Mouse (Mus musculus): Measurements from ENCODE around the gene Spem2. TPM values are rescaled to one million over a fixed set of nuclear protein-coding genes. Genes with fewer than 3 reads are reported as not detected.

The Spem2 gene
- polyA plus RNA-seq, 1 experiment from 2014 or later = 0.07 TPM

GRCm38 (mm10) chr11:69776488-69776887, 41.8 kb downstream of the Spem2 start:
- 87% methylated on average over 20 of the region's 20 CpGs for WGBS

GRCm38 (mm10) chr11:69775716-69776115, 42.5 kb downstream of the Spem2 start:
- no peak overlapping the region for H3K4me2 ChIP-seq (replicated peaks; ENCODE audit: low read depth)
- no peak overlapping the region for H3K4me3 ChIP-seq (ENCODE audit: low read depth, low read length)
- H3K9me3 ChIP-seq (ENCODE audit: control insufficient read depth) = no peaks in the 10 kb centered on the region
- ATAC-seq = no peak
- WGBS = 68% methylated on average over 10 of the region's 10 CpGs
- no peaks in the 10 kb centered on the region for H3K4me1 ChIP-seq (replicated peaks; ENCODE audit: control insufficient read depth, insufficient read depth, low read length)
- H3K27ac ChIP-seq (ENCODE audit: low read depth, low read length) = no peak overlapping the region
- H3K9ac ChIP-seq (ENCODE audit: low read depth, low read length) = no peak overlapping the region
- H3K36me3 ChIP-seq (ENCODE audit: control insufficient read depth, insufficient read depth) = peaks cover 21% of the 10 kb centered on the region; the same call in 1 of the 2 replicates
- TF ChIP-seq CTCF (IDR thresholded peaks at IDR 0.05; ENCODE audit: low read depth) = no peak
- no peaks in the 10 kb centered on the region for H3K27me3 ChIP-seq (replicated peaks; ENCODE audit: control insufficient read depth, insufficient read depth, low read length)

More at GRCm38 (mm10) chr11:69776488-69776887, 41.8 kb downstream of the Spem2 start:
- H3K4me3 ChIP-seq (ENCODE audit: low read depth, low read length) = no peak overlapping the region
- no peak overlapping the region for H3K27ac ChIP-seq (ENCODE audit: low read depth, low read length)
- H3K36me3 ChIP-seq (ENCODE audit: control insufficient read depth, insufficient read depth) = peaks cover 17% of the 10 kb centered on the region; the same call in 1 of the 2 replicates
- H3K9me3 ChIP-seq (ENCODE audit: control insufficient read depth) = no peaks in the 10 kb centered on the region
- no peaks in the 10 kb centered on the region for H3K4me1 ChIP-seq (replicated peaks; ENCODE audit: control insufficient read depth, insufficient read depth, low read length)
- no peaks in the 10 kb centered on the region for H3K27me3 ChIP-seq (replicated peaks; ENCODE audit: control insufficient read depth, insufficient read depth, low read length)
- ATAC-seq = no peak
- TF ChIP-seq CTCF (IDR thresholded peaks at IDR 0.05; ENCODE audit: low read depth) = no peak
- no peak overlapping the region for H3K9ac ChIP-seq (ENCODE audit: low read depth, low read length)
- no peak overlapping the region for H3K4me2 ChIP-seq (replicated peaks; ENCODE audit: low read depth)

GRCm38 (mm10) chr11:69774961-69775360, 43.3 kb downstream of the Spem2 start:
- H3K27me3 ChIP-seq (replicated peaks; ENCODE audit: control insufficient read depth, insufficient read depth, low read length) = no peaks in the 10 kb centered on the region
- 64% methylated on average over 5 of the region's 5 CpGs for WGBS

GRCm38 (mm10) chr11:69767625-69767909, 50.7 kb downstream of the Spem2 start:
- Histone ChIP-seq H3K4me2 (replicated peaks; ENCODE audit: low read depth) (peak overlapping the region; percentile 93), H3K9me3 (ENCODE audit: control insufficient read depth) (no peaks in the 10 kb centered on the region), H3K27me3 (replicated peaks; ENCODE audit: control insufficient read depth, insufficient read depth, low read length) (no peaks in the 10 kb centered on the region), H3K9ac (ENCODE audit: low read depth, low read length) (no peak overlapping the region), H3K4me1 (replicated peaks; ENCODE audit: control insufficient read depth, insufficient read depth, low read length) (no peaks in the 10 kb centered on the region), H3K27ac (ENCODE audit: low read depth, low read length) (0 out of 2 replicates have a peak overlapping the region, but pooled peaks have one; percentile 9), H3K4me3 (ENCODE audit: low read depth, low read length) (no peak overlapping the region), H3K36me3 (ENCODE audit: control insufficient read depth, insufficient read depth) (peaks cover 4% of the 10 kb centered on the region; the same call in 1 of the 2 replicates)
- ATAC-seq = no peak
- 51% methylated on average over 4 of the region's 4 CpGs for WGBS
- no peak for TF ChIP-seq CTCF (IDR thresholded peaks at IDR 0.05; ENCODE audit: low read depth)

More at GRCm38 (mm10) chr11:69774961-69775360, 43.3 kb downstream of the Spem2 start:
- Histone ChIP-seq H3K4me1 (replicated peaks; ENCODE audit: control insufficient read depth, insufficient read depth, low read length) (no peaks in the 10 kb centered on the region), H3K27ac (ENCODE audit: low read depth, low read length) (no peak overlapping the region), H3K9ac (ENCODE audit: low read depth, low read length) (no peak overlapping the region), H3K4me2 (replicated peaks; ENCODE audit: low read depth) (no peak overlapping the region), H3K9me3 (ENCODE audit: control insufficient read depth) (no peaks in the 10 kb centered on the region), H3K36me3 (ENCODE audit: control insufficient read depth, insufficient read depth) (peaks cover 21% of the 10 kb centered on the region; the same call in 1 of the 2 replicates), H3K4me3 (ENCODE audit: low read depth, low read length) (no peak overlapping the region)
- no peak for ATAC-seq
- TF ChIP-seq CTCF (IDR thresholded peaks at IDR 0.05; ENCODE audit: low read depth) = no peak

GRCm38 (mm10) chr11:69766872-69767624, 51.2 kb downstream of the Spem2 start:
- H3K9me3 ChIP-seq (ENCODE audit: control insufficient read depth) = no peaks in the 10 kb centered on the region
- H3K9ac ChIP-seq (ENCODE audit: low read depth, low read length) = peak overlapping the region; percentile 91; the same call in 1 of the 2 replicates
- H3K36me3 ChIP-seq (ENCODE audit: control insufficient read depth, insufficient read depth) = peaks cover 4% of the 10 kb centered on the region; the same call in 1 of the 2 replicates
- H3K4me2 ChIP-seq (replicated peaks; ENCODE audit: low read depth) = peak overlapping the region; percentile 93
- H3K27me3 ChIP-seq (replicated peaks; ENCODE audit: control insufficient read depth, insufficient read depth, low read length) = no peaks in the 10 kb centered on the region
- no peaks in the 10 kb centered on the region for H3K4me1 ChIP-seq (replicated peaks; ENCODE audit: control insufficient read depth, insufficient read depth, low read length)
- peak overlapping the region; percentile 93 for H3K4me3 ChIP-seq (ENCODE audit: low read depth, low read length)
- ATAC-seq = no peak
- TF ChIP-seq CTCF (IDR thresholded peaks at IDR 0.05; ENCODE audit: low read depth) = no peak
- WGBS = 61% methylated on average over 13 of the region's 13 CpGs
- no peak overlapping the region for H3K27ac ChIP-seq (ENCODE audit: low read depth, low read length)

Other genes starting within 250 kb of the Spem2 start
- 14.3 and 14.7 TPM in 2 replicates for gene Wrap53, start 238.2 kb downstream of the Spem2 start, polyA plus RNA-seq (2015; fragmentation: Nextera tagmentation; extraction: Ambion mirVana)
- 48.0 and 49.6 TPM in 2 replicates for gene Trp53, start 238.1 kb downstream of the Spem2 start, polyA plus RNA-seq (2015; fragmentation: Nextera tagmentation; extraction: Ambion mirVana)
- 5.9 and 7.5 TPM in 2 replicates for gene Atp1b2, start 212.5 kb downstream of the Spem2 start, polyA plus RNA-seq (2015; fragmentation: Nextera tagmentation; extraction: Ambion mirVana)
- 0.24 TPM in 1 of 2 replicates, not detected in the other for gene Shbg, start 200.6 kb downstream of the Spem2 start, polyA plus RNA-seq (2015; fragmentation: Nextera tagmentation; extraction: Ambion mirVana)
- 34.1 and 40.3 TPM in 2 replicates for gene Sat2, start 196.4 kb downstream of the Spem2 start, polyA plus RNA-seq (2015; fragmentation: Nextera tagmentation; extraction: Ambion mirVana)
- 9.8 and 10.8 TPM in 2 replicates for gene Fxr2, start 185.5 kb downstream of the Spem2 start, polyA plus RNA-seq (2015; fragmentation: Nextera tagmentation; extraction: Ambion mirVana)
- not detected in 2 replicates for gene Sox15, start 163.2 kb downstream of the Spem2 start, polyA plus RNA-seq (2015; fragmentation: Nextera tagmentation; extraction: Ambion mirVana)
- 95.7 and 96.6 TPM in 2 replicates for gene Mpdu1, start 155.8 kb downstream of the Spem2 start, polyA plus RNA-seq (2015; fragmentation: Nextera tagmentation; extraction: Ambion mirVana)
- gene Cd68, start 152.3 kb downstream of the Spem2 start, polyA plus RNA-seq (2015; fragmentation: Nextera tagmentation; extraction: Ambion mirVana) = 20.9 and 21.0 TPM in 2 replicates
- 279 and 291 TPM in 2 replicates for gene Eif4a1, start 146.0 kb downstream of the Spem2 start, polyA plus RNA-seq (2015; fragmentation: Nextera tagmentation; extraction: Ambion mirVana)
- gene Senp3, start 136.4 kb downstream of the Spem2 start, polyA plus RNA-seq (2015; fragmentation: Nextera tagmentation; extraction: Ambion mirVana) = 26.7 and 27.6 TPM in 2 replicates
- 1.6 and 1.8 TPM in 2 replicates for gene Tnfsf13, start 132.7 kb downstream of the Spem2 start, polyA plus RNA-seq (2015; fragmentation: Nextera tagmentation; extraction: Ambion mirVana)
- gene Tnfsf12, start 122.6 kb downstream of the Spem2 start, polyA plus RNA-seq (2015; fragmentation: Nextera tagmentation; extraction: Ambion mirVana) = 6.6 and 7.2 TPM in 2 replicates
- 4.1 and 4.8 TPM in 2 replicates for gene Tnfsfm13, start 122.4 kb downstream of the Spem2 start, polyA plus RNA-seq (2015; fragmentation: Nextera tagmentation; extraction: Ambion mirVana)
- gene Polr2a, start 59.8 kb downstream of the Spem2 start, polyA plus RNA-seq (2015; fragmentation: Nextera tagmentation; extraction: Ambion mirVana) = 13.3 and 14.0 TPM in 2 replicates
- 0.09 and 0.12 TPM in 2 replicates for gene Slc35g3, start 56.5 kb downstream of the Spem2 start, polyA plus RNA-seq (2015; fragmentation: Nextera tagmentation; extraction: Ambion mirVana)
- 2.1 and 2.4 TPM in 2 replicates for gene Zbtb4, start 52.6 kb downstream of the Spem2 start, polyA plus RNA-seq (2015; fragmentation: Nextera tagmentation; extraction: Ambion mirVana)
- 2.4 and 2.8 TPM in 2 replicates for gene Chrnb1, start 22.5 kb downstream of the Spem2 start, polyA plus RNA-seq (2015; fragmentation: Nextera tagmentation; extraction: Ambion mirVana)
- gene Fgf11, start 16.6 kb downstream of the Spem2 start, polyA plus RNA-seq (2015; fragmentation: Nextera tagmentation; extraction: Ambion mirVana) = 0.18 and 0.38 TPM in 2 replicates
- 58.0 and 59.4 TPM in 2 replicates for gene Tmem102, start 12.8 kb downstream of the Spem2 start, polyA plus RNA-seq (2015; fragmentation: Nextera tagmentation; extraction: Ambion mirVana)
- not detected in 2 replicates for gene Gm39566, start 3.2 kb downstream of the Spem2 start, polyA plus RNA-seq (2015; fragmentation: Nextera tagmentation; extraction: Ambion mirVana)
- not detected in 2 replicates for gene Spem1, start 3.7 kb upstream of the Spem2 start, polyA plus RNA-seq (2015; fragmentation: Nextera tagmentation; extraction: Ambion mirVana)
- gene Nlgn2, start 19.3 kb upstream of the Spem2 start, polyA plus RNA-seq (2015; fragmentation: Nextera tagmentation; extraction: Ambion mirVana) = 1.8 and 2.2 TPM in 2 replicates
- gene Tmem256, start 20.0 kb upstream of the Spem2 start, polyA plus RNA-seq (2015; fragmentation: Nextera tagmentation; extraction: Ambion mirVana) = 584 and 590 TPM in 2 replicates
- gene Plscr3, start 27.9 kb upstream of the Spem2 start, polyA plus RNA-seq (2015; fragmentation: Nextera tagmentation; extraction: Ambion mirVana) = 42.0 and 44.8 TPM in 2 replicates
- gene Tnk1, start 40.3 kb upstream of the Spem2 start, polyA plus RNA-seq (2015; fragmentation: Nextera tagmentation; extraction: Ambion mirVana) = 11.7 and 12.8 TPM in 2 replicates
- not detected in 2 replicates for gene Tmem95, start 59.6 kb upstream of the Spem2 start, polyA plus RNA-seq (2015; fragmentation: Nextera tagmentation; extraction: Ambion mirVana)
- gene Kctd11, start 62.9 kb upstream of the Spem2 start, polyA plus RNA-seq (2015; fragmentation: Nextera tagmentation; extraction: Ambion mirVana) = 4.0 and 4.1 TPM in 2 replicates
- 1.1 TPM in 2 replicates for gene Acap1, start 77.1 kb upstream of the Spem2 start, polyA plus RNA-seq (2015; fragmentation: Nextera tagmentation; extraction: Ambion mirVana)
- gene 2810408A11Rik, start 82.5 kb upstream of the Spem2 start, polyA plus RNA-seq (2015; fragmentation: Nextera tagmentation; extraction: Ambion mirVana) = 3.5 and 3.8 TPM in 2 replicates
- 9.7 and 10.3 TPM in 2 replicates for gene Neurl4, start 82.6 kb upstream of the Spem2 start, polyA plus RNA-seq (2015; fragmentation: Nextera tagmentation; extraction: Ambion mirVana)
- 40.4 and 42.3 TPM in 2 replicates for gene Gps2, start 95.4 kb upstream of the Spem2 start, polyA plus RNA-seq (2015; fragmentation: Nextera tagmentation; extraction: Ambion mirVana)
- 716 and 774 TPM in 2 replicates for gene Eif5a, start 103.5 kb upstream of the Spem2 start, polyA plus RNA-seq (2015; fragmentation: Nextera tagmentation; extraction: Ambion mirVana)
- gene Ybx2, start 117.3 kb upstream of the Spem2 start, polyA plus RNA-seq (2015; fragmentation: Nextera tagmentation; extraction: Ambion mirVana) = 0.42 and 0.43 TPM in 2 replicates
- gene Slc2a4, start 129.7 kb upstream of the Spem2 start, polyA plus RNA-seq (2015; fragmentation: Nextera tagmentation; extraction: Ambion mirVana) = 18.3 and 18.7 TPM in 2 replicates
- gene Cldn7, start 146.3 kb upstream of the Spem2 start, polyA plus RNA-seq (2015; fragmentation: Nextera tagmentation; extraction: Ambion mirVana) = 1,243 and 1,341 TPM in 2 replicates
- gene Ctdnep1, start 162.7 kb upstream of the Spem2 start, polyA plus RNA-seq (2015; fragmentation: Nextera tagmentation; extraction: Ambion mirVana) = 23.2 and 24.1 TPM in 2 replicates
- 56.8 and 57.7 TPM in 2 replicates for gene Elp5, start 164.1 kb upstream of the Spem2 start, polyA plus RNA-seq (2015; fragmentation: Nextera tagmentation; extraction: Ambion mirVana)
- 1,065 and 1,136 TPM in 2 replicates for gene Gabarap, start 172.7 kb upstream of the Spem2 start, polyA plus RNA-seq (2015; fragmentation: Nextera tagmentation; extraction: Ambion mirVana)
- 32.6 and 37.7 TPM in 2 replicates for gene Phf23, start 177.3 kb upstream of the Spem2 start, polyA plus RNA-seq (2015; fragmentation: Nextera tagmentation; extraction: Ambion mirVana)
- gene Dvl2, start 182.1 kb upstream of the Spem2 start, polyA plus RNA-seq (2015; fragmentation: Nextera tagmentation; extraction: Ambion mirVana) = 9.1 TPM in 2 replicates
- gene Acadvl, start 196.9 kb upstream of the Spem2 start, polyA plus RNA-seq (2015; fragmentation: Nextera tagmentation; extraction: Ambion mirVana) = 203 and 215 TPM in 2 replicates
- 1.4 and 1.8 TPM in 2 replicates for gene Dlg4, start 198.5 kb upstream of the Spem2 start, polyA plus RNA-seq (2015; fragmentation: Nextera tagmentation; extraction: Ambion mirVana)
- not detected in 2 replicates for gene Asgr1, start 235.6 kb upstream of the Spem2 start, polyA plus RNA-seq (2015; fragmentation: Nextera tagmentation; extraction: Ambion mirVana)